Mouse (Mus musculus): Measurements from ENCODE around the gene Fblim1. TPM values are rescaled to one million over a fixed set of nuclear protein-coding genes. Genes with fewer than 3 reads are reported as not detected.
"Not testable (repeated sequence)": the region's sequence is repeated elsewhere in the genome, so short reads cannot be mapped to it uniquely, and the experiment has no call there.

Fblim1 gene
- total and polyA plus RNA-seq, 2 experiments from 2014 or later: 22.5 to 25.6 TPM

- 21% methylated on average over 16 of the region's 16 CpGs for WGBS
- Histone ChIP-seq H3K4me1 (ENCODE audit: insufficient read depth, low read length) (0 out of 2 replicates have a peak, but pooled peaks cover 7% of the 10 kb centered on the region), H3K27me3 (ENCODE audit: insufficient read depth, low read length) (no peaks in the 10 kb centered on the region), H3K4me3 (ENCODE audit: low read length) (peak overlapping the region; percentile 35), H3K9ac (replicated peaks; ENCODE audit: low read length) (peak overlapping the region; percentile 53; the same call in 1 of the 2 replicates), H3K27ac (peak overlapping the region; percentile 91), H3K4me2 (ENCODE audit: low read depth, low read length) (peak overlapping the region; percentile 83), H3K36me3 (ENCODE audit: insufficient read depth, low read length) (no peaks in the 10 kb centered on the region), H3K9me3 (ENCODE audit: low read length) (no peaks in the 10 kb centered on the region)
- ATAC-seq (peak; percentile 8), DNase-seq (ENCODE audit: low spot score) (peak; percentile 47)
- no peak for TF ChIP-seq CTCF (IDR thresholded peaks at IDR 0.05; ENCODE audit: low read depth)
Measured at GRCm38 (mm10) chr4:141558658-141559057, 47.2 kb downstream of the Fblim1 start.

- not testable (repeated sequence) for ATAC-seq, H3K27ac ChIP-seq
- WGBS: 79% methylated on average over 6 of the region's 6 CpGs
Measured at GRCm38 (mm10) chr4:141556163-141556562, 49.7 kb downstream of the Fblim1 start.

DNA sequence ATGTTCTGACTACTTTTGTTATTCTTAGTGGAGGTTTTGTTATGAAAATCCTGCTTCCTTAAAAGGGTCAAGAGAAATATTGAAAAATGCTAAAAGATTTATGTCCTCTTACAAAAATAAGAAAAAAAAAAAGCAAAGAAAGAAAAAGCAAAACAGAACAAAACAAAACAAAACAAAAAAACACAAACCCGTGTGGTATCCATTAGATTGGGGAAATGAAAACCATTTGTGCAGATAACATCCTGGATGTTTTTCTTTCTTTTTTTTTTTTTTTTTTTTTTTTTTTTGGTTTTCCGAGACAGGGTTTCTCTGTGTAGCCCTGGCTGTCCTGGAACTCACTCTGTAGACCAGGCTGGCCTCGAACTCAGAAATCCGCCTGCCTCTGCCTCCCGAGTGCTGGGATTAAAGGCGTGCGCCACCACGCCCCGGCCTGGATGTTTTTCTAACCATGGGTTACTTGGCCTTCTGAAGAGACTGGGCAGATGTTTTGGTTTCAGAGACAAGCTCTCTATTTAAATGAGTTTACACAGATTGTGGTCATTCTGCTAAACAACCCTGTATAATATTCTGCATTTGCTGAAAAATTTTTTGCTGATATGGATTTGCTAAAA, 51.5 kb downstream of the Fblim1 start:
- H3K4me2 ChIP-seq (ENCODE audit: low read depth, low read length); H3K9me3 ChIP-seq (ENCODE audit: low read length); H3K9ac ChIP-seq (replicated peaks; ENCODE audit: low read length); H3K27me3 ChIP-seq (ENCODE audit: insufficient read depth, low read length); H3K4me1 ChIP-seq (ENCODE audit: insufficient read depth, low read length); H3K36me3 ChIP-seq (ENCODE audit: insufficient read depth, low read length); H3K27ac ChIP-seq; DNase-seq (ENCODE audit: low spot score); H3K4me3 ChIP-seq (ENCODE audit: low read length); ATAC-seq: not testable (repeated sequence)
- 91% methylated on average over 8 of the region's 9 CpGs for WGBS

More at GRCm38 (mm10) chr4:141556163-141556562, 49.7 kb downstream of the Fblim1 start:
- not testable (repeated sequence) for H3K27me3 ChIP-seq (ENCODE audit: insufficient read depth, low read length); H3K4me3 ChIP-seq (ENCODE audit: low read length); H3K9me3 ChIP-seq (ENCODE audit: low read length); H3K4me1 ChIP-seq (ENCODE audit: insufficient read depth, low read length); DNase-seq (ENCODE audit: low spot score); H3K4me2 ChIP-seq (ENCODE audit: low read depth, low read length); H3K36me3 ChIP-seq (ENCODE audit: insufficient read depth, low read length); H3K9ac ChIP-seq (replicated peaks; ENCODE audit: low read length)

DNA sequence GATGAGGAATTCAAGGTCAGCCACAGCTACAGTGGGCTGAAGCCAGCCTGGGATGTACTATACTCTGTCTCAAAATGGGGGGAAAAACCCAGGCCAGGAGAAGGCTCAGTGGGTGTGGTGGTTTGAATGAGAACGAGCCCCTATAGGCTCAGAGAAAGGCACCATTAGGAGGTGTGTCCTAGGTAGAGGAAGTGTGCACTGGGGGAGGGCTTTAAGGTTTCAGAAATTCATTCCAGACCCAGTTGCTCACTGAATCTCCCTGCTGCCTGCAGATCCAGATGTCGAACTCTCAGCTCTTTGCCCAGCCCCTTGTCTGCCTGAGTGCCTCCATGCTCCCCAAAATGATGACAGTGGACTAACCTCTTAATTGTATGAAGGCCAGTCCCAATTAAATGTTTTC, 53.4 kb downstream of the Fblim1 start:
- no peak for DNase-seq (ENCODE audit: low spot score)
- Histone ChIP-seq H3K9ac (replicated peaks; ENCODE audit: low read length) (no peak overlapping the region), H3K4me3 (ENCODE audit: low read length) (no peak overlapping the region), H3K9me3 (ENCODE audit: low read length) (no peaks in the 10 kb centered on the region), H3K4me2 (ENCODE audit: low read depth, low read length) (no peak overlapping the region), H3K27ac (no peak overlapping the region), H3K36me3 (ENCODE audit: insufficient read depth, low read length) (no peaks in the 10 kb centered on the region), H3K27me3 (ENCODE audit: insufficient read depth, low read length) (no peaks in the 10 kb centered on the region), H3K4me1 (ENCODE audit: insufficient read depth, low read length) (no peaks in the 10 kb centered on the region)
- TF ChIP-seq CTCF (IDR thresholded peaks at IDR 0.05; ENCODE audit: low read depth): no peak
- no peak for ATAC-seq
- WGBS: 62% methylated on average over 2 of the region's 2 CpGs

DNA sequence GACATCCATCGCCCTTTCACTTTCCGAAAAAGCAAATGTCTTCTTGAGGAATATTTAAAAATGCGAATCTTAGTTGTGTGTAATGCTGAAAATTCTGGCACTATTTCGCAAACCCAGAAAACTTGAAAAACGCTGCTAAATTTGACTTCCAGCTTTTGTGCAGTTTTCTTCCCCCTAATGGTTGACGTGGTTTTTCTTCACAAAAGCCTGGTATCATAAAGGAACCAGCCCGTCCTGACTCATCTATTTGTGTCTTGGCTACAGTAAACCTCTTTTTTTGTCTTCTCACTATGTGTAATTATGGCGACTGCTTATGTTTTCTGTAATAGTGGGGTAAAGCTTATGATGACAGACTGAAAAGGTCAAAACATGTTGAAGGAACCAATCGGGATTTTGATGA, 58.6 kb downstream of the Fblim1 start:
- Histone ChIP-seq H3K36me3 (ENCODE audit: insufficient read depth, low read length) (no peaks in the 10 kb centered on the region), H3K9ac (replicated peaks; ENCODE audit: low read length) (peak overlapping the region; percentile 96), H3K27ac (peak overlapping the region; percentile 100), H3K4me3 (ENCODE audit: low read length) (peak overlapping the region; percentile 75), H3K9me3 (ENCODE audit: low read length) (no peaks in the 10 kb centered on the region), H3K4me2 (ENCODE audit: low read depth, low read length) (peak overlapping the region; percentile 98), H3K4me1 (ENCODE audit: insufficient read depth, low read length) (no peaks in the 10 kb centered on the region), H3K27me3 (ENCODE audit: insufficient read depth, low read length) (no peaks in the 10 kb centered on the region)
- ATAC-seq (no peak), DNase-seq (ENCODE audit: low spot score) (peak; percentile 23)
- WGBS: 12% methylated on average over 9 of the region's 9 CpGs
- no peak for TF ChIP-seq CTCF (IDR thresholded peaks at IDR 0.05; ENCODE audit: low read depth)

- ATAC-seq (peak; percentile 87), DNase-seq (ENCODE audit: low spot score) (peak; percentile 95)
- TF ChIP-seq CTCF (IDR thresholded peaks at IDR 0.05; ENCODE audit: low read depth): peak; percentile 10; the same call in 1 of the 2 replicates
- WGBS: 2% methylated on average over 76 of the region's 98 CpGs
- no peaks in the 10 kb centered on the region for H3K4me1 ChIP-seq (ENCODE audit: insufficient read depth, low read length)
- peak overlapping the region; percentile 75 for H3K4me3 ChIP-seq (ENCODE audit: low read length)
- no peaks in the 10 kb centered on the region for H3K9me3 ChIP-seq (ENCODE audit: low read length)
- peak overlapping the region; percentile 98 for H3K4me2 ChIP-seq (ENCODE audit: low read depth, low read length)
- H3K27me3 ChIP-seq (ENCODE audit: insufficient read depth, low read length): no peaks in the 10 kb centered on the region
- peak overlapping the region; percentile 100 for H3K27ac ChIP-seq
- H3K36me3 ChIP-seq (ENCODE audit: insufficient read depth, low read length): no peaks in the 10 kb centered on the region
- peak overlapping the region; percentile 96 for H3K9ac ChIP-seq (replicated peaks; ENCODE audit: low read length)
Measured at GRCm38 (mm10) chr4:141546334-141547200, 59.3 kb downstream of the Fblim1 start.
